Mouse (Mus musculus): ENCODE measurements around the gene Eif4g3. TPM values are rescaled to one million over a fixed set of nuclear protein-coding genes. Genes with fewer than 3 reads are reported as not detected.

Eif4g3 gene
- total RNA-seq, 1 experiment from 2014 or later = 41.2 TPM

DNA sequence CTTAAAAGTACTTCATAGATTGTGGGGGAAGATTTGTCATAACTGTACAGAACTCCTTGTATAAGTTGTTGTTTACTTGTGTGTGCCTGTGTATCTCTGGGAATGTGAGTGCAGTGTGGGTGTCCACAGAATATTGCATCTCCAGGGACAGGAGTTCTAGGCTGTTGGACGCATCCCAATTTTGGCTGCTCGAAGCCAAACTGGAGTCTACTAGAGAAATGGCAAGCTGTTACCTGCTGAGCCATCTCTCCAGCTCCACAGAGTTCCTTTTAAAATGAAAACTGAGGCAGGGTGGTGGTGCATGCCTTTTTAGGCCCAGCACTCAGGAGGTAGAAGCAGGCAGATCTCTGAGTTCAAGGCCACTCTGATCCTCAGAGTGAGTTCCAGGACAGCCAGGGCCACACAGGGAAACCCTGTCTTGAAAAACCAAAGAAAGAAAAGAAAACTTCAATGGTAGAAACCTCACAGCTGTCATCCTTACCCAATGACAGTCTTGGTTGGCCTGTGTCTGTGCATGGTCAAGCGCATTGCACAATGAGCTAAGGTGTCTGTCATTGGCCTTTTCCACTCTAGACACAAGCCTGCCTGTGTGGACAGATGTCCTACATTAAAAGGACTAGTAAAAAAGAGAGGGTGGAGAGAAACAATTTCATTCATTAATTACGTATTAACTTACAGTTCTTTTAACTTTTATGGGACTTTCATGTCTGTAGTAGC is 17.1 kb downstream of the Eif4g3 start:
- no peak for ATAC-seq (replicated peaks in 1 of 2; ENCODE audit: insufficient read depth in 1 of 2, low FRiP score in 2 of 2, low TSS enrichment in 1 of 2, low read depth in 1 of 2, poor library complexity in 2 of 2, severe bottlenecking in 2 of 2)

DNA sequence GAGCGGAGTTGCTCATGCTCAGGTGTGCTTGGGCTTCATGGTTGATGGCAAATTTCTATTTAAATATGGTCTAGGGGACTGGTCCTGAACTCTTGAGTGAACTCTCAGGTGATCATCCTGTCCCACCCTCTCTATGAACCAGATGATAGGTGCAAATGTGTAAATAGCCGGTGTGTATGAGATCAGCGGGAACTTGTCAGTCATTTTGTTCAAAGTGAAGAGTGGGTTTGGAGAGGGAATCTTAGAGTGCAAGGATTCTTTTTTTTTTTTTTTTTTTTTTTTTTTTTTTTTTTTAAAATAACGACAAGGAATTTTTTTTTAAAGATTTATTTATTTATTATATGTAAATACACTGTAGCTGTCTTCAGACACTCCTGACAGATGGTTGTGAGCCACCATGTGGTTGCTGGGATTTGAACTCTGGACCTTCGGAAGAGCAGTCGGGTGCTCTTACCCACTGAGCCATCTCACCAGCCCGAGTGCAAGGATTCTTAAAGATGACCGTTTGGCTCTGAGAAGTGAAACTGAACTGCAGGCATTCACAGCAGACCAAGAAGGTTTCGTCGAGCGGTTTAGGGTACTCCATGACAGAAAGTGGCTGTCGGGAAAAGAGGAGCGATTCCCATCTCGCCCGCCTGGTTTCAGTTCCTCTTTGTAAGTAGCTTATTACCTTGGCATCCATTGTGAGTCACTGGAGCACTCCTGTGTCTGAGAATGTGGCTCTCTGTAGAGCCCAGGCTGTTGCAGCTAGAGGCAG is 21.1 kb downstream of the Eif4g3 start:
- ATAC-seq (replicated peaks in 1 of 2; ENCODE audit: insufficient read depth in 1 of 2, low FRiP score in 2 of 2, low TSS enrichment in 1 of 2, low read depth in 1 of 2, poor library complexity in 2 of 2, severe bottlenecking in 2 of 2) = no peak

GRCm38 (mm10) chr4:138015966-138016365 is 23.1 kb downstream of the Eif4g3 start:
- ATAC-seq (replicated peaks in 1 of 2; ENCODE audit: insufficient read depth in 1 of 2, low FRiP score in 2 of 2, low TSS enrichment in 1 of 2, low read depth in 1 of 2, poor library complexity in 2 of 2, severe bottlenecking in 2 of 2) = no peak

DNA sequence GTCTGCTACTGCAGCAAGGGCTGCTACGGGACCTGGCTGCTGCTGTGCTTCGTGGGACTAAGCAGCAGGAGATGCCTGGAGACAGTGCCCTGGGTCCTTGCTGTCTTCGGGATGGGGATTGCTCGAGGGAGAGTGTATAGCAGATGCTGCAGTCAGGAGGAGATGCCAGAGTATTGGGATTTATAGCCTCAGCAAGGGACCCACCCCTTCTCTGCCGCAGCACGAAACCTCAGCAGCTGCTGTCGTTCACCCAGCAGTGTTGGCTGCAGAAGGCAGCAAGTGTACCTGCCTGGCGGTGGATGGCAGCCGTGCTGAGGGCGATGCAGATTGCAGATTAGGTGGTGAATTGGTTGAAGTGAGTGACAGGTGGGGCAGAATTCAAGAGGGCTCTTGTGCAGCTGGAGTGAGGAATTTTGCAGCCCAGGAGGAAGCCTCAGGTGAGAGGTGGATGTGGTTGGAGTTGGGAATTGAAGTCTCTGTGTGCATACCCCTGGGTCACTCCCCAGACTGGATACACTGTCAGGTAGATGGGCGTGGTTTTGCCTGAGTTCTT is 24.3 kb downstream of the Eif4g3 start:
- no peak for ATAC-seq (replicated peaks in 1 of 2; ENCODE audit: insufficient read depth in 1 of 2, low FRiP score in 2 of 2, low TSS enrichment in 1 of 2, low read depth in 1 of 2, poor library complexity in 2 of 2, severe bottlenecking in 2 of 2)

GRCm38 (mm10) chr4:138018011-138018410 is 25.2 kb downstream of the Eif4g3 start:
- no peak for ATAC-seq (replicated peaks in 1 of 2; ENCODE audit: insufficient read depth in 1 of 2, low FRiP score in 2 of 2, low TSS enrichment in 1 of 2, low read depth in 1 of 2, poor library complexity in 2 of 2, severe bottlenecking in 2 of 2)

GRCm38 (mm10) chr4:138020231-138020630 is 27.4 kb downstream of the Eif4g3 start:
- ATAC-seq (replicated peaks in 1 of 2; ENCODE audit: insufficient read depth in 1 of 2, low FRiP score in 2 of 2, low TSS enrichment in 1 of 2, low read depth in 1 of 2, poor library complexity in 2 of 2, severe bottlenecking in 2 of 2) = no peak

DNA sequence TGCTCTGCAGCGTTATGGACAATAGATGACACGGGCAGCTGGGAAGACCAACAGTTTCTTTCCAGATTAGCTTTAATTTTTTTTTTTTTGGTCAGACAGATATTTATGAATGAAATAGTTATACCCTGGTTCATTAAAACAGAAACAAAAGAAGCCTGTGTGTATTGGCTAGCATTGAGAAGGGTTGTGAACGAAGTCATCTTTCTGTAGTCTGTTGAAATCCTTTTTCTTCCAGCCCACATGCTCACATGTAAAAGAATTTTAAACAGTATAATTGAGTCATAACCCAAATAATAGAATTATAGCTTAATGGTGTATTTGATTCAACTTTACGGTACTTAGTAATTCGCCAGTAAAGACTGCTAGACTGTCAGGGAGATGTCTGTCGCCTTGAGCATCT is 28.8 kb downstream of the Eif4g3 start:
- ATAC-seq (replicated peaks in 1 of 2; ENCODE audit: insufficient read depth in 1 of 2, low FRiP score in 2 of 2, low TSS enrichment in 1 of 2, low read depth in 1 of 2, poor library complexity in 2 of 2, severe bottlenecking in 2 of 2) = no peak

- ATAC-seq (replicated peaks in 1 of 2; ENCODE audit: insufficient read depth in 1 of 2, low FRiP score in 2 of 2, low TSS enrichment in 1 of 2, low read depth in 1 of 2, poor library complexity in 2 of 2, severe bottlenecking in 2 of 2) = no peak
These were observed 29.9 kb downstream of the Eif4g3 start for GRCm38 (mm10) chr4:138022761-138023160.

DNA sequence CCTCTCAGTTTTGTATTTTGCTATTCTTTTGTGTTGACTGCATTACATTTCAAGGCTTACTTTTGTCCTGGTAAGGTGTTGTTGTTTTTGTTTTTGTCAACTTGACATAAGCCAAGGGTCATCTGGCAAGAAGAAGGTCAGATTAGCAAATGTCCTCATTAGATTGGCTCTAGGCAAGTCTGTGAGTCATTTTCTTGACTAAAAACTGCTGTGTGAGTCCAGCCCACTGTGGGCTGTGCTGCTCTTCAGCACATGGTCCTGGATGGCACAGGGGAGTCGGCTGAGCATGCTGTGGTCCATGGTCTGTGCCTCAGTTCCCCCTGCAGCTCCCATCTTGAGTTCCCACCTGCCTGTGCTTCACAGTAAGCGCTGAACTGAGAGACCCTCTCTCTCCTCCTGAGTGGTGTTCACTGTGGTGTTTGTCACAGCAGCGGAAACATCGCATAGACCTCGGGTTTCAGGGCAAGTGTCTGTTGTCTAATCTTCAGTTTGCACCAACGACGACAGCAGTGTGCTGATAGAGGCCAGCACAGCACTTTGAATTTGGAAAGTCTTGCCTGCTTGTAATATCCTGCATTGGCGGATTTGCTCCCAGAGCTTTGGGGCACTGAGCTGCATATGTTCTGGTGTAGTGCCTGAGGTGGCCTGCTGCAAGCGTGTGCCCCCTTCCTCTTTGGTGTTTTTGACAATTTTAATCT is 30.7 kb downstream of the Eif4g3 start:
- no peak for ATAC-seq (replicated peaks in 1 of 2; ENCODE audit: insufficient read depth in 1 of 2, low FRiP score in 2 of 2, low TSS enrichment in 1 of 2, low read depth in 1 of 2, poor library complexity in 2 of 2, severe bottlenecking in 2 of 2)

- no peak for ATAC-seq (replicated peaks in 1 of 2; ENCODE audit: insufficient read depth in 1 of 2, low FRiP score in 2 of 2, low TSS enrichment in 1 of 2, low read depth in 1 of 2, poor library complexity in 2 of 2, severe bottlenecking in 2 of 2)
These were observed 36.3 kb downstream of the Eif4g3 start for GRCm38 (mm10) chr4:138029168-138029567.

GRCm38 (mm10) chr4:138031828-138032227 is 39.0 kb downstream of the Eif4g3 start:
- ATAC-seq (replicated peaks in 1 of 2; ENCODE audit: insufficient read depth in 1 of 2, low FRiP score in 2 of 2, low TSS enrichment in 1 of 2, low read depth in 1 of 2, poor library complexity in 2 of 2, severe bottlenecking in 2 of 2) = no peak

- no peak for ATAC-seq (replicated peaks in 1 of 2; ENCODE audit: insufficient read depth in 1 of 2, low FRiP score in 2 of 2, low TSS enrichment in 1 of 2, low read depth in 1 of 2, poor library complexity in 2 of 2, severe bottlenecking in 2 of 2)
These were observed 41.0 kb downstream of the Eif4g3 start for GRCm38 (mm10) chr4:138033871-138034270.

DNA sequence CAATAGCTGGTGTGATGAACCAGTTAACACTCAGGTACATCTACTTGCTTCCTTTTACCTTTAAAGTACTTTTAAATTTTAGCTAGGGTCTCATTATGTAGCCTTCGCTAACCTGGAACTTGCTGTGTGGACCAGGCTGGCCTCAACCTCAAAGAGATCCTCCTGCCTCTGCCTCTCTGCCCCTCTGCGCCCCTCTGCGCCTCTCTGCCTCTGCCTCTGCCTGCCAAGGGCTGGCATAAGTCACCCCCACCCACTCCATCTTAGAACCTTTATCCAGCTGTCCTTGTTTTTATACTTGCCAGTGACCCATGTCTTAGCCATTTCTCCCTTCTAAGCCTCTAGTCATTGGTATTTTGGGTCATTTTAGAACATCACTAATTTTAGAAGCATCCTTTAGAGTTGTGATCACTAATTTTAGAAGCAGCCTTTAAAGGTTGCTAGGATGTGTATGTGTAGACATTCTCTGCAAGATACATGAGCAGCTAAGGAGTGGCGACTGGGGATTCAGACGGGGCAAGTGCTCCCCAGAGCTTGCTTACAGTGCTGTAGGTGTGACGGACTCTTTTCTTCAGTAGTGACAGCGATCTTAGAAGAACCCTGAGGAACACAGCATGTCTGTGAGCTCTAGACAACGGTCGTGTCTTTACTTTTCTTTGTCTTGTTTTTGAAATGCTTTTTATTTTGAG is 42.8 kb downstream of the Eif4g3 start:
- no peak for ATAC-seq (replicated peaks in 1 of 2; ENCODE audit: insufficient read depth in 1 of 2, low FRiP score in 2 of 2, low TSS enrichment in 1 of 2, low read depth in 1 of 2, poor library complexity in 2 of 2, severe bottlenecking in 2 of 2)

DNA sequence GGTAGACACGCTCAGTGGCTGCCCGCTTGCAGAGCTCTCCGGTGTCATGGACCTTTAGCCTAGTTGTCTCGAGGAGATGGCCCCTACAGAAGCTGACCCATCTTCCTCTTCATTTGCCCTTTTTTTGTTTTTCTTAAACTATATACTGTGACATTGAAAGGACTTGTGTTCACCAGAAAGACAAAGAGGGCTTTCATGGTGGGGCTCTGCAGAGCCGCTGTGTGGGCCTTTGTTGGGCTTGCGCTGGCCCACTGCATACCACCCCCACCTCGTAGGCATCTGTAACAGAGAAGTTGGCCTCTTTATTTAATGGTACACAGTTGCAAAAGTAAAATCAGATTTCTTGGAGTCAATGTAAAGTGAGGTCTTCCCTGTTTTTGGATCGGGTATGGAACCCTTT is 44.3 kb downstream of the Eif4g3 start:
- ATAC-seq (replicated peaks in 1 of 2; ENCODE audit: insufficient read depth in 1 of 2, low FRiP score in 2 of 2, low TSS enrichment in 1 of 2, low read depth in 1 of 2, poor library complexity in 2 of 2, severe bottlenecking in 2 of 2) = no peak

- ATAC-seq (replicated peaks in 1 of 2; ENCODE audit: insufficient read depth in 1 of 2, low FRiP score in 2 of 2, low TSS enrichment in 1 of 2, low read depth in 1 of 2, poor library complexity in 2 of 2, severe bottlenecking in 2 of 2) = no peak
These were observed 45.1 kb downstream of the Eif4g3 start for GRCm38 (mm10) chr4:138037896-138038295.

- no peak for ATAC-seq (replicated peaks in 1 of 2; ENCODE audit: insufficient read depth in 1 of 2, low FRiP score in 2 of 2, low TSS enrichment in 1 of 2, low read depth in 1 of 2, poor library complexity in 2 of 2, severe bottlenecking in 2 of 2)
These were observed 45.8 kb downstream of the Eif4g3 start for GRCm38 (mm10) chr4:138038365-138039274.

DNA sequence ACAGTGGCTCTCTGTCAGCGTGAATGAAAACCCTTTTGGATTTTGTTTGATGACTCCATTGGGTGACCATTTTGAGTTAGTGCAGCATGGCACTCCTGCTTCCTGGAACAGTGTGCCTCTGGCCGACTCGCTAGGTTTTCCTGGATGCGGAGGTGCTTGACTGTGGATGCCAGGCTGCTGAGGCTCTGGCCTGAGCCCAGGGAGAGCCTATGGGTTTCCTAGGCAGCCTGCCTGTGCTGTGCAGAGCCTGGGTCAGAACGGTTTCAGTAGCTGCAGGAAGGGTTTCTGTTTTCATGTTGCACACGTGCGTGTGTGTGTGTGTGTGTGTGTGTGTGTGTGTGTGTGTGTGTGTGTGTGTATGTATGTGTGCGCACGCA is 46.4 kb downstream of the Eif4g3 start:
- no peak for ATAC-seq (replicated peaks in 1 of 2; ENCODE audit: insufficient read depth in 1 of 2, low FRiP score in 2 of 2, low TSS enrichment in 1 of 2, low read depth in 1 of 2, poor library complexity in 2 of 2, severe bottlenecking in 2 of 2)

Measured in hematopoietic stem cell, adult 5-6 weeks (primary cell).